ENCODE assay signal across 36 mouse cellular contexts in genomic region chr6:129176621-129177020, GRCm38 (mm10). TPM values are rescaled to one million over a fixed set of nuclear protein-coding genes. Genes with fewer than 3 reads are reported as not detected.
"Had no signal": no experiment of that assay in that cellular context is flagged by ENCODE, and none has a peak within 500 bp of the region (broad histone marks: within the 10 kb centered on the region; RNA-seq: fewer than 3 reads in every experiment).

No protein-coding gene starts in this region.

- H3K4me3 ChIP-seq: heart, embryonic 10.5 days; heart, embryonic 12.5 days; heart, embryonic 13.5 days; heart, embryonic 15.5 days; hindbrain, embryonic 10.5 days; hindbrain, embryonic 12.5 days; hindbrain, embryonic 13.5 days; hindbrain, embryonic 15.5 days; intestine, embryonic 15.5 days; kidney, embryonic 15.5 days; layer of hippocampus, adult 2 months had no signal

- DNase-seq: heart, postnatal 10 days; heart, postnatal 14 days; heart, postnatal 36 days; heart, postnatal 4 days; kidney, adult 11 months; kidney, adult 18-20 months; kidney, adult 2 months; kidney, adult 8-10 months; kidney, adult 9 months; kidney, postnatal 10 days; kidney, postnatal 14 days; kidney, postnatal 25 days; kidney, postnatal 36 days; kidney, postnatal 4 days; layer of hippocampus, adult 9-11 months; layer of hippocampus, postnatal 36 days had no signal

- H3K27me3 ChIP-seq: heart, embryonic 12.5 days; heart, embryonic 13.5 days; heart, embryonic 15.5 days; hindbrain, embryonic 12.5 days; hindbrain, embryonic 13.5 days; hindbrain, embryonic 15.5 days; intestine, embryonic 15.5 days; kidney, embryonic 15.5 days had no signal

- H3K4me2 ChIP-seq: heart, embryonic 11.5 days; heart, embryonic 12.5 days; heart, embryonic 13.5 days; heart, embryonic 15.5 days; hindbrain, embryonic 12.5 days; hindbrain, embryonic 13.5 days; hindbrain, embryonic 14.5 days; hindbrain, embryonic 15.5 days; intestine, embryonic 15.5 days; kidney, embryonic 15.5 days had no signal

- H3K9me3 ChIP-seq: heart, embryonic 10.5 days; heart, embryonic 12.5 days; heart, embryonic 13.5 days; heart, embryonic 15.5 days; hindbrain, embryonic 10.5 days; hindbrain, embryonic 12.5 days; hindbrain, embryonic 13.5 days; hindbrain, embryonic 15.5 days; intestine, embryonic 15.5 days; kidney, embryonic 15.5 days had no signal

- H3K4me1 ChIP-seq: heart, embryonic 10.5 days; heart, embryonic 15.5 days; hindbrain, embryonic 15.5 days; kidney, embryonic 15.5 days had no signal

- ATAC-seq: hindbrain, embryonic 16.5 days; hindbrain, postnatal 0 days; inflammation-experienced regulatory T-cells, adult 6 months; intestine, embryonic 15.5 days; intestine, embryonic 16.5 days; intestine, postnatal 0 days had no signal

- H3K27ac ChIP-seq: heart, embryonic 10.5 days; heart, embryonic 13.5 days; heart, embryonic 15.5 days; hindbrain, embryonic 10.5 days; hindbrain, embryonic 12.5 days; hindbrain, embryonic 13.5 days; hindbrain, embryonic 14.5 days; hindbrain, embryonic 15.5 days; hindbrain, postnatal 0 days; intestine, embryonic 15.5 days; kidney, embryonic 15.5 days; kidney, postnatal 0 days; layer of hippocampus, adult 2 months had no signal

- H3K9ac ChIP-seq: heart, embryonic 12.5 days; heart, embryonic 13.5 days; heart, embryonic 15.5 days; hindbrain, embryonic 12.5 days; hindbrain, embryonic 13.5 days; hindbrain, embryonic 14.5 days; hindbrain, embryonic 15.5 days; intestine, embryonic 15.5 days; kidney, embryonic 15.5 days had no signal

- H3K36me3 ChIP-seq: heart, embryonic 10.5 days; heart, embryonic 12.5 days; heart, embryonic 13.5 days; heart, embryonic 15.5 days; hindbrain, embryonic 10.5 days; hindbrain, embryonic 12.5 days; hindbrain, embryonic 13.5 days; hindbrain, embryonic 15.5 days; intestine, embryonic 15.5 days; kidney, embryonic 15.5 days had no signal

RNA-seq across cellular contexts. Expression of gene Clec2d, which starts 3.8 kb away (rescaled TPM):
- polyA plus RNA-seq: heart, embryonic 10.5 days; heart, embryonic 11.5 days; hindbrain, embryonic 10.5 days; hindbrain, embryonic 11.5 days; hindbrain, embryonic 12.5 days; hindbrain, embryonic 13.5 days; hindbrain, postnatal 0 days had no signal
